Mouse (Mus musculus) ES-Bruce4 (cell line): ENCODE results near the gene Dnah8. TPM values are rescaled to one million over a fixed set of nuclear protein-coding genes. Genes with fewer than 3 reads are reported as not detected.
"Not testable (repeated sequence)": the region's sequence is repeated elsewhere in the genome, so short reads cannot be mapped to it uniquely, and the experiment has no call there.

ENCODE experiments used
- H3K27ac ChIP-seq: 2 replicates; pipeline ENCODE4 v1.5.1; 2012; ENCODE audit warnings: low read length, inconsistent platforms; ENCODE audit not compliant: insufficient read depth
- H3K27me3 ChIP-seq: 2 replicates; pipeline ENCODE4 v1.6.1; 2012; ENCODE audit warnings: mild to moderate bottlenecking, low read length, inconsistent platforms; ENCODE audit not compliant: control insufficient read depth, poor library complexity, insufficient read depth, severe bottlenecking
- H3K36me3 ChIP-seq: 2 replicates; pipeline ENCODE4 v1.6.1; 2012; ENCODE audit warnings: inconsistent platforms, mild to moderate bottlenecking, low read length, moderate library complexity; ENCODE audit not compliant: control insufficient read depth, poor library complexity, insufficient read depth, severe bottlenecking
- H3K4me1 ChIP-seq: one replicate; pipeline ENCODE4 v1.8.1; 2011; ENCODE audit warnings: low read length; ENCODE audit not compliant: control insufficient read depth, insufficient read depth
- H3K4me3 ChIP-seq: 2 replicates; pipeline ENCODE4 v1.5.1; 2011; ENCODE audit warnings: low read depth, mild to moderate bottlenecking, low read length
- H3K9ac ChIP-seq: 2 replicates; pipeline ENCODE4 v1.6.1; 2012; ENCODE audit warnings: low read depth, mild to moderate bottlenecking, inconsistent platforms; ENCODE audit not compliant: poor library complexity, severe bottlenecking
- H3K9me3 ChIP-seq: replicated peaks from 2 replicates; pipeline ENCODE4 v1.6.1; 2012; ENCODE audit warnings: mild to moderate bottlenecking, low read length, inconsistent platforms; ENCODE audit not compliant: control insufficient read depth, poor library complexity, insufficient read depth, severe bottlenecking
- CTCF ChIP-seq: IDR thresholded peaks from one replicate; pipeline ENCODE4 v1.8.1; 2011; ENCODE audit warnings: low read depth, low read length
- EP300 ChIP-seq: IDR thresholded peaks from 2 replicates; pipeline ENCODE4 v1.6.1; 2011; ENCODE audit warnings: low read depth, low read length; ENCODE audit not compliant: insufficient read depth
- POLR2A ChIP-seq: IDR thresholded peaks from one replicate; pipeline ENCODE4 v1.8.1; 2011; ENCODE audit warnings: low read length; ENCODE audit not compliant: insufficient read depth
- polyA plus RNA-seq: library from polyadenylated mRNA; stranded (reverse); fragments of >200 nt; gene quantifications from 2 replicates; pipeline ENCODE4 v1.2.4, GENCODE M21; 2011; ENCODE audit warnings: low read depth; ENCODE audit not compliant: missing spikeins, insufficient read depth, insufficient read length

Dnah8 gene
- polyA plus RNA-seq, 1 experiment, result 25.8 TPM

DNA sequence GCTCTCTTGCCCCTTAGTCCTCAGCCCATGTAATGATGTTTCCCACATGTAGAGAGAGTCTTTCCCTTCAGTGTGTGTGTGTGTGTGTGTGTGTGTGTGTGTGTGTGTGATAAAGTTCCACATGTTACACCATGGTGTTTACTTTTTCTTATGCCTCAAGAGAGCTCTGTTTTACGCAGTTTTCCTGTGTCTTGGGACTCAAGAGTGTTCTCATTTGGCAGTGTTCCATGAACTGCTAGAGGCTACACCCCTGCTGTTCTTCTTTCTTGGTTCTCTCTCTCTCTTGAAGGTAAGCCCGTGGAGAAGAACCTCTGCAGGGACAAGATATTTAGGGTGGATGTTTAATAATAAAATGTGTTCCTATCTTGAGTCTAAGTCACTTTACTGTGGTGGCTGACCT lies 5.0 kb upstream of the Dnah8 start:
- no peak overlapping the region for H3K27ac ChIP-seq
- H3K4me3 ChIP-seq, result no peak overlapping the region
- no peaks in the 10 kb centered on the region for H3K4me1 ChIP-seq
- no peaks in the 10 kb centered on the region for H3K9me3 ChIP-seq
- no peaks in the 10 kb centered on the region for H3K27me3 ChIP-seq
- no peaks in the 10 kb centered on the region; the same call in 1 of the 2 replicates for H3K36me3 ChIP-seq
- TF ChIP-seq EP300 (no peak), POLR2A (no peak), CTCF (no peak)
- no peak overlapping the region for H3K9ac ChIP-seq

GRCm38 (mm10) chr17:30620548-30620947 lies 3.6 kb upstream of the Dnah8 start:
- H3K9ac ChIP-seq, result no peak overlapping the region
- H3K4me1 ChIP-seq, result no peaks in the 10 kb centered on the region
- H3K27me3 ChIP-seq, result no peaks in the 10 kb centered on the region
- H3K36me3 ChIP-seq, result no peaks in the 10 kb centered on the region; the same call in 1 of the 2 replicates
- H3K4me3 ChIP-seq, result no peak overlapping the region
- TF ChIP-seq EP300 (no peak), CTCF (no peak), POLR2A (no peak)
- no peaks in the 10 kb centered on the region for H3K9me3 ChIP-seq
- H3K27ac ChIP-seq, result no peak overlapping the region

DNA sequence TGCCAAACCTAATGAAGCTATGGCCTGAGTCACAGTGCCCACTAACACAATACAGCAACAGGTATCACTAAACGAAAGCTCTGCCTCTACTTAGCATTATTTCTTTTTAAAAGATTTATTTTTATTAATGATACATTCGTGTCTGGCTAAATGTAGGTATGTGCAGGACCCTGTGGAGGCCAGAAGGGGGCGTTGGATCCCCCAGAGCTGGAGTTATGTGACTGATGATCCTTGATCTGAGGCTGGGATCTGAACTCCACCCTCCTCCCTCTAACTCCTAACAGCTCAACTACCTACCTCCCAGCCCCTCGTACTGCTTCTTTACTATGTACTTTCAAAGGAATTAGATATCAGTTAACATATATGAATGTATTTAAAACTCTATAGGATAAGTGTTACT lies 2.7 kb upstream of the Dnah8 start:
- no peak overlapping the region for H3K9ac ChIP-seq
- H3K27ac ChIP-seq, result no peak overlapping the region
- no peaks in the 10 kb centered on the region for H3K9me3 ChIP-seq
- H3K27me3 ChIP-seq, result no peaks in the 10 kb centered on the region
- H3K4me1 ChIP-seq, result no peaks in the 10 kb centered on the region
- H3K36me3 ChIP-seq, result no peaks in the 10 kb centered on the region; the same call in 1 of the 2 replicates
- H3K4me3 ChIP-seq, result no peak overlapping the region
- TF ChIP-seq POLR2A, result no peak
- TF ChIP-seq EP300, result no peak
- TF ChIP-seq CTCF, result peak; percentile 34

GRCm38 (mm10) chr17:30623200-30623599 lies 954 bp upstream of the Dnah8 start:
- no peak overlapping the region for H3K9ac ChIP-seq
- H3K36me3 ChIP-seq, result no peaks in the 10 kb centered on the region; the same call in 1 of the 2 replicates
- H3K4me3 ChIP-seq, result no peak overlapping the region
- H3K27ac ChIP-seq, result no peak overlapping the region
- no peaks in the 10 kb centered on the region for H3K9me3 ChIP-seq
- TF ChIP-seq CTCF, result no peak
- no peak for TF ChIP-seq POLR2A
- no peak for TF ChIP-seq EP300
- H3K27me3 ChIP-seq, result no peaks in the 10 kb centered on the region
- H3K4me1 ChIP-seq, result no peaks in the 10 kb centered on the region

DNA sequence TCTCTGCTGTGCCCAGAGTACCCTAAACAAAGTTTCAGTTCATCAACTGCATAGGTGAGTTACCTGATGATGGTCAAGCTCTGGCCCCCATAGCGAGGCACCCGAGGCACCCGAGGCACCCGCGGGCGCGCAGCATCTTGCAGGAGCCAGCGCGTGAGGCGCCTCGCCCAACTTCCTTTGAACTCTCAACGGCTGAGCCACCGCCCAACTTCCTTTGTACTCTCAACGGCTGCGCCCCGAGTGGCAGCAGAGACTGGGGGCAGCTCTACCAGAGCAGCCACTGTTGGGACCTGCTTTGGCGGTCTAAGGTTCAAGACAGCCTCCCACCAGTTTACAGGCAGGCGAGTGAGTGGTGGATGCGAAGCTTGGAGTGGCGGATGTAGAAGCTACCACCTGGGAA lies 2.6 kb downstream of the Dnah8 start, which contains the start of gene Glo1:
Gene Glo1 (minus strand): TSS at position 153 of the 400 bp plus-strand sequence.
- not testable (repeated sequence) for H3K4me3 ChIP-seq, H3K36me3 ChIP-seq, H3K27ac ChIP-seq, H3K9ac ChIP-seq, H3K9me3 ChIP-seq, H3K4me1 ChIP-seq, H3K27me3 ChIP-seq

GRCm38 (mm10) chr17:30635367-30635766 lies 11.2 kb downstream of the Dnah8 start:
- H3K9ac ChIP-seq, result no peak overlapping the region
- H3K27me3 ChIP-seq, result no peaks in the 10 kb centered on the region
- H3K27ac ChIP-seq, result no peak overlapping the region
- H3K4me1 ChIP-seq, result peaks cover 2% of the 10 kb centered on the region
- H3K9me3 ChIP-seq, result no peaks in the 10 kb centered on the region
- TF ChIP-seq CTCF, result no peak
- no peak for TF ChIP-seq POLR2A
- TF ChIP-seq EP300, result no peak
- H3K36me3 ChIP-seq, result no peaks in the 10 kb centered on the region
- H3K4me3 ChIP-seq, result peak overlapping the region; percentile 79
